Mouse (Mus musculus) heart, postnatal 4 days (tissue): ENCODE results near the gene Cdc40. TPM values are rescaled to one million over a fixed set of nuclear protein-coding genes. Genes with fewer than 3 reads are reported as not detected.
"Not testable (repeated sequence)": the region's sequence is repeated elsewhere in the genome, so short reads cannot be mapped to it uniquely, and the experiment has no call there.

Source experiments
- DNase-seq: peaks from one replicate; pipeline ENCODE4 v3.0.0; 2021
- total RNA-seq, 2 experiments: library from RNA; stranded (reverse); gene quantifications; 2 replicates each; pipeline ENCODE4 v1.2.3; 2021

Cdc40 gene
- total RNA-seq, 2 experiments from 2014 or later = 17.8 to 19.2 TPM

- peak; percentile 64 for DNase-seq
Measured at GRCm38 (mm10) chr10:40857599-40857998, 25.5 kb downstream of the Cdc40 start.

- no peak for DNase-seq
Measured at GRCm38 (mm10) chr10:40856703-40857102, 26.4 kb downstream of the Cdc40 start.

DNA sequence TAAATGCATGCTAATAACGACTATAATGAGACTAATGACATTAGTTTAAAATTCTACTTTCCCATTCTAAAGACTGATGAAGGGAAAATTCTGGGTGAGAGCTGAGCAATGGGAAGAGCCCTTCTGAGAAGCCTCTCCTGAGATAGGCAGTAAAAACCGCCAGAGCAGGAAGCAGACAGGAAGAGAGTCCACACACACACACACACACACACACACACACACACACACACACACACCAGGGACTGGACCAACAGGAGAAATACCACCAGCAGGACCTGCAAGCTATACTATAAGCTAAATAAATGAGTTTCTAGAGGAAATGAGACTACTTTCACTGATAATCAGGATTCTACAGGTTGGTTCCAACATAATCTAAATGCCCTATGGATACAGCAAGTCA is 27.5 kb downstream of the Cdc40 start:
- DNase-seq = no peak

- DNase-seq = no peak
Measured at GRCm38 (mm10) chr10:40851138-40851537, 32.0 kb downstream of the Cdc40 start.

DNA sequence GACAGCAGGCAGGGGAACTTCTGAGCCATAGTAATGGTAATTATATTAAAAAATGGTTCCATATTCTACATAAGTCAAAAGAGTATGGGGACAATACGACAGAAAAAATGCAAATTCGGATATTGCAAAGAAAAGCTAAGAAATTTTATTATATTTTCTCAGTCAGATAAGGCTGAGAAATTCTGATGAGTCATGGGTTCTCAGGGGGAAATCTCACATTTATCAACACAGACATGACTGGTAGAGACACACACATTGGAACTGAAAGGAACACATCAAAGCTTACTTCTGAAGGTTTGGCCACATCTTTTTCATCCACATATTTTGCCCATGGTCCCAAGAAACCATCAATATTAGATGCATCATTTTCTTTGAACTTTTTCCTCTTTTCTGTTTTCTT is 32.5 kb downstream of the Cdc40 start:
- DNase-seq = no peak

DNA sequence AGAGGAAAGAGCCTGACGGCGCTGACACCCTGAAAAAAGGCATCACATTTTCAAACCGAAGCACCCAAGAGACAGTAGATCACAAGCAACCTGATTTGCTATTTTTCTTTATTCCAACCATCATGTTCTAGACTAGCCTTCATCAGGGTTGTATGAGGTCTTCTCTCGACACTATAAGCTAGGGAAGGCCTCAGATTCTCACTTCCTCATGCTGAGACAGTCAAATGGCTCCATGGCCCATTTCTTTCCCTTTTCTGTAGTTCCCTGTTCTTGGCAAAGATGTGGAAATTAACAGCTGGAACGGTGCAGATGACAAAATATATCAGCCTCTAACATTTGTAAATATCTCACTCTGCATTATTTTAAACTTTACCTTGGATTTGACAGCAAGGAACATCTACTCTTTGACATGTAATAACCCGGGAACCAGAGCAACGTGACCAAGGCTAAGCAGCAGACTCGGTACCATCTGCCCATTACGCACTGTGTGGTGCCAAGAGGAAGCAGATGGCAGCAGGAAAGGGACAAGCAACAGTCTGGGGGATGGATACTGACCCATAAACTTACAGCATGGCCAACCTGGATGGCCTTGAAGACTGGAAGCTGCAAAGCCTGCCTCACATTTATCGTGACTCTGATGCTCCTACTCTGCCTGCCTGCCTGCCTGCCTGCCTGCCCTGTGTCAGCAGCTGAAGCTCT is 35.8 kb downstream of the Cdc40 start:
- DNase-seq = no peak

DNA sequence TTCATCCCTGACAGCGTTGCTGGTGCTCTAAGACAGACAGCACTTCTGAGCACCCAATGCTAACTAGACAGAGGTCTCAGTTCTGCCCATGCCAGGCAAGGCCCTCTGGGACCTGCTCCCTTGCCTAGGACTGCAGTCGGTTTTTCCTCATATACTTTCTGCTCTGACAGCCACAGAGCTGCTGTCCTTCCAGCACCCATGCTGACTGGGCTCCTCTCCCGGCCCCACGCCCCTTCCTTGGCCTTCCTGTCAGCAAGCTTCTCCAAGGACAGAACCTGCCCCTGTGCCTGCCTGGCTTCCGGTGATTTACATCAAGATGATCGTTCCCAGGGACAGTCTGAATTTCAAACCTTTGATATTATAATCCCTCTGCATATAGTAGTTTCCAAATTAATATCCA is 37.5 kb downstream of the Cdc40 start:
- DNase-seq = peak; percentile 10

GRCm38 (mm10) chr10:40844546-40844945 is 38.6 kb downstream of the Cdc40 start:
- DNase-seq = peak; percentile 14

DNA sequence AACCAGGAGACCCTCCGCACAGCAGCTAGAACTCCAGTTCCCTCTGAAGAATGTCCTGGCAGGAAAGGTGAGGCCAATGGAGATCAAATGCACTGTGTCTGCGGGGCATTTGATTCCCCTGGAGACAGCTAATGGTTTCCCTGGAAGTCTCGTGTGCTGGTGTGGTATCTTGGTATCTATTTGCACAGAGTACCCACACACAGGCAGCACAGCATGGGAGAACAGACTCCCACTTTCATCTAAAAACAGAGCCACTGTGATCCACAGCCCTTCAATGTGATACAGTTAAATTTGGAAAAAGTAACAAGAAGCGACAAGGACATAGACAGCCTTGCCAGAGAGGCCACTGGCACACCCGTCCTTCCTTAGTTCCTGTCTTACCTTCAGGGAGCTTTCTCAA is 39.3 kb downstream of the Cdc40 start:
- no peak for DNase-seq

- peak; percentile 32 for DNase-seq
Measured at GRCm38 (mm10) chr10:40840086-40840485, 43.0 kb downstream of the Cdc40 start.

GRCm38 (mm10) chr10:40831267-40831666 is 51.8 kb downstream of the Cdc40 start:
- no peak for DNase-seq

DNA sequence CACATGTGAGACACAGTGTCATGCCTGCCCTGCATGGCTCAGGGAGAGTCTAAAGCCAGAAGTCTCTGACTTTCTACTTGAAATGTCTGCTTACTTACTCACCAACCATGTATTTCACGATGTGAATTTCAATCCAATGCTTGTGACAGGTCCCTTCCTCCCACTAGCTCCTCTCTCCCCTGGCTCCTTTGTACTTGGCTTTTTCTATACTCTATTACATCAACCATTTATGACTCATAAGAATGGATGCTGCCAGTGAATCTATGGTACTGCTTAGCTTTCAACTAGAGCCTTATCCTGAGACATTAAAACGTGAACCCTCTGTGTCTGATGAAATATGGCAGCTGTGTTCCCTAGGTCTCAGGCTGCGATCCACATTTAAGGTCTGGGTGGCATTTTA is 52.8 kb downstream of the Cdc40 start:
- no peak for DNase-seq

DNA sequence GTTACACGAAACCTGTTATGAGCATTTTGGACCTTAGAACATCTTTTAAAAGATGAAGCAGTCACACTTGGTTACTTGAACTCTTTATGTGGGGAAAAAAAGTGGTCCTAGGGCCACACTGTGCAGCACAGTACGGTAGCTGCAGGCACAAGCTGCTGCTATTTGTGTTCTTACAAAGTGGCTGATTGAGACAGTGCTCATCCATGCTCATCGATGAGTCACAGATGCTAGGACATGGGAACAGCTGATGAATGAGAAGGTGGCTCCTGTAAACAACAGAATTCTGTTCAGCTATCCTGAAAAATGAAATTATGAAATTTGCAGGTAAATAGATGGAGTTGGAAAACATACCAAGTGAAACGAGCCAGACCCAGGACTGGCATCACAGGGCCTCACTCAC is 55.4 kb downstream of the Cdc40 start:
- no peak for DNase-seq

DNA sequence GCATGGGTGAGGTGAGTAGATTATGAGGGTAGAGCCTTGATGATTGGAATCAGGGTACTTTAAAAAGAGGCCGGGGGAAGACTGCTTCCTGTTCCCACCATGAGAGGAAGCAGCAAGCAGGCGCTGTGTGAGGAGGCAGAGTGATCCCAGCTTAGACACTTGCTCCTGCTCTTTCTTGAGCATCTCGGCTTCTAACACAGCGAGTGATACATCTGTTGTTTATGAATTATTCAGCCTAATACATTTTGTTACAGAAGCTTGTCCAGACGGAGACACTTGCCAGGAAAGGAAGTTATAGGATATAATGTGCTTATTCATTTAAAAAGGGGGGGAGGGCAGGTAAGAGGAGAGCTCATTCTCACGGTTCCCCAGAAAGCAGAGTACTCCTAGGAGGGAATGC is 57.2 kb downstream of the Cdc40 start:
- DNase-seq = no peak

DNA sequence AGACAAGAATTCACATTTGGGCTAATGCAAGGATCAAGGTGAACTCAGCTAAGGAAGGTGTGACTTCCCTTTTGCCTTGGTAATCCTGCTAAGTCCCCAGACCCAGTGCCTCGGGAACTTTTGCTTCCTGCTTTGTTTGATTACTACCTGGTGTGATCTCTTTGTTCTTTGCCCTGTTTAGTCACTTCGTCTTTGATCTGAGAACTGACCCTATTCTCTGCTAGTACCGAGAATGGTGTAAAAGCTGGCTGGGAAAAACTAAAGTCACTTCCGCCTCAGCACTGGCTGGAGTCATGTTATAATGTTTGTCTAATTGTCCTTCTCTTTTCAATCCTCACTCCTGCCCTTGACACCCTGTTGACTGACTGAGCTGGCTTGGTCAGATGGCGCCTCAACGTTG is 66.6 kb downstream of the Cdc40 start:
- no peak for DNase-seq

DNA sequence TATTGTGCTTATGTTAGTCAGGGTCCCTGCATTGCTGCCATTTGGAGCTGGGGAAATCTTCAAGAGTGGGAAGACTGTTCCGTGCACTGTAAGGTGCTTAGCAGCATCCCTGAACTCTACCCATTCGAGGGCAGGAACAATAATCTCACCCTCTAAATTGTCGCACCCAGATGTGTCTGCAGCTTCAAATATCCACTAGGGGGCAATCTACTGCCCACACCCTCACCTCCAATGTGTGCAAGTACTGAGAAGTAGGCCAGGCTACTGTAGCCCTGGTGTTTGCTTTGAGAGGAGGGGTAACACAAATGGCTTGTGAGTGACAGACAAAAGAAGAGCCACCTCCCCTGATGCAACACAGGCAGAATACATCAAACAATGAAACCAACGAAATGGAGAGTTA is 69.5 kb downstream of the Cdc40 start:
- no peak for DNase-seq

DNA sequence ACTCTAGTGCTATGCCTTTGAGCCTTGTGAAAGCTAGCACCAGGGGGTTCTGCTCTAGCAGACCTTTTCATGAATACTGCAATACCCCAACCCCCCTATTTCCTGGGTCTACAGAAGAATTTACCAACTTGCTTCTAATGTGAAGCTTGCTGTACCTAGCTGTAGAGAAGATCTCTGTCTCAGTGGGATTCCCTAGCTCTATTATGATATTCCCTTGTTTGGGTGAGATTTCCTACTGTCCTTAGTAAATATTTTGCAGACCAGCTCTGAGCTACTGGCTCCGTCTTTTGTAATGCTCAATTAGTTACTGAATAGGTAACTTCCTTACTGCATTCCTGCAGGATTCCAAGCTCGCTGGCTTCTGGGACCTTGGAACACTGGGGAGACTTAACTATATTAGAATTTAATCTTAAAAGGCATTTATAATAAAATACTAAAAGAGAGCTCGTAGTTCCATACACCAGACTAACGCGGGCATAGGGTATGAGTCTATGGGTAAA is 73.7 kb downstream of the Cdc40 start:
- not testable (repeated sequence) for DNase-seq

GRCm38 (mm10) chr10:40806221-40806620 is 76.9 kb downstream of the Cdc40 start:
- DNase-seq = no peak

- DNase-seq = no peak
Measured at GRCm38 (mm10) chr10:40805221-40805620, 77.9 kb downstream of the Cdc40 start.

DNA sequence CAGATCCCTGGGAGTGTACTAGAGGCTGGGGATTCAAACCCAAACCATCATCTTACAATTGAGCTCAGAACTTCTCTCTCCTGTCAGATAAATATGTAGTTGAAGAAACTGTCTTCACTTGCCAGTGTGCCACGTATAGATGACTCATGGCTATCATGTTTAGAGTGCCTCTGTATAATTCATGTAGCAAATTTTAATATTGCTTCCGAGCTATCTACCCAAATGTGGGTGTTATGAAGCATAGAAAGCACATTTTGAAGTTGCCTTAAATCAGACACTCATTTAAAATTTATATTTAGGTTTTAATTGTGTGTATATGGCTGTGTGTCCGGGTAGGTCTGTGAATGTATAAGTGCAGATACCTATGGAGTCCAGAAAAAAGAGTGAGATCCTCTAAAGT is 91.0 kb downstream of the Cdc40 start:
- no peak for DNase-seq

DNA sequence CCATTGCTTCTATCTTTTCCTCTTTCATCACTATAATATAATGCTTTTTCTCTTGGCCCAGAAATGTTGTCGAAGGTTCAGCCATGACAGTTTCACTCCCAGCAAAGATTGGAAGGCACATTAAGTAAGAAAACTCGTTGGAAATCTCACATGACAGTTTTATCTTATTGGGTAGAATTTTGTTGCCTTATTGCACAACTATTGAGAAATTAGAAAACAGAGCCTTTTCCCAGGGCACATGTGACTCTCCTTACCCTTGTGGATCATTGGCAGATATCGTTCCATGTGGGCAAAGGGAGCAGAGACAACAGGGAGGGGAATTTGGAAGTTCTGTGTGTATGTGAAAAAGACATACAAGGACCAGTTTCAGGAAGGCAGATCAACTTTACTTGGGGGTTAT is 92.7 kb downstream of the Cdc40 start:
- no peak for DNase-seq
